Mouse (Mus musculus) neural tube, embryonic 14.5 days (tissue): ENCODE measurements around the gene Ctnna3. TPM values are rescaled to one million over a fixed set of nuclear protein-coding genes. Genes with fewer than 3 reads are reported as not detected.

ENCODE experiments used
- ATAC-seq: fragments of 200-750 bp; cut with Nextera tagmentation; 2 replicates; pipeline ENCODE4 v1.8.0; 2017; ENCODE audit warnings: low read depth, mild to moderate bottlenecking, moderate TSS enrichment, moderate library complexity
- H3K27ac ChIP-seq: fragments of 300-500 bp; sonication (generic); 2 replicates; pipeline ENCODE4 v1.5.1; 2014; ENCODE audit warnings: low read depth, mild to moderate bottlenecking, control low read depth, low read length, moderate library complexity, mixed read lengths
- H3K27me3 ChIP-seq: fragments of 300-500 bp; sonication (generic); 2 replicates; pipeline ENCODE4 v1.6.1; 2014; ENCODE audit warnings: low read length; ENCODE audit not compliant: control insufficient read depth, insufficient read depth
- H3K36me3 ChIP-seq: fragments of 300-500 bp; sonication (generic); 2 replicates; pipeline ENCODE4 v1.6.1; 2014; ENCODE audit warnings: low read length, mixed read lengths; ENCODE audit not compliant: control insufficient read depth, insufficient read depth
- H3K4me1 ChIP-seq: fragments of 300-500 bp; sonication (generic); 2 replicates; pipeline ENCODE4 v1.6.1; 2014; ENCODE audit warnings: low read length; ENCODE audit not compliant: control insufficient read depth, insufficient read depth
- H3K4me2 ChIP-seq: fragments of 300-500 bp; sonication (generic); 2 replicates; pipeline ENCODE4 v1.6.1; 2014; ENCODE audit warnings: mild to moderate bottlenecking, low read depth, low read length, control low read depth
- H3K4me3 ChIP-seq: fragments of 300-500 bp; sonication (generic); 2 replicates; pipeline ENCODE4 v1.5.1; 2014; ENCODE audit warnings: low read depth, low read length, control low read depth, mixed read lengths
- H3K9ac ChIP-seq: fragments of 300-500 bp; sonication (generic); replicated peaks from 2 replicates; pipeline ENCODE4 v1.6.1; 2014; ENCODE audit warnings: low read depth, mild to moderate bottlenecking, control low read depth, low read length, mixed read lengths
- H3K9me3 ChIP-seq: fragments of 300-500 bp; sonication (generic); 2 replicates; pipeline ENCODE4 v1.6.1; 2016; ENCODE audit warnings: low read length; ENCODE audit not compliant: control insufficient read depth
- WGBS: fragments of 180-500 bp; shearing (Covaris S2); extraction: QIAGEN DNeasy Blood & Tissue Kit; methylation state at CpG from one replicate; pipeline ENCODE4 v1.1.7; 2014; 5-methylcytosine and 5-hydroxymethylcytosine counted together
- polyA plus RNA-seq: library from polyadenylated mRNA; unstranded; fragments of >200 nt; fragmentation: Nextera tagmentation; extraction: Ambion mirVana; gene quantifications from 2 replicates; pipeline ENCODE4 v1.2.1, GENCODE M21; 2014

The Ctnna3 gene
- polyA plus RNA-seq, 1 experiment from 2014 or later, result 16.5 TPM

- no peak overlapping the region for H3K4me2 ChIP-seq
- ATAC-seq, result no peak
- no peak overlapping the region for H3K9ac ChIP-seq
- no peaks in the 10 kb centered on the region for H3K4me1 ChIP-seq
- 93% methylated on average over 11 of the region's 11 CpGs for WGBS
- H3K4me3 ChIP-seq, result no peak overlapping the region
- no peaks in the 10 kb centered on the region for H3K36me3 ChIP-seq
- no peaks in the 10 kb centered on the region for H3K27me3 ChIP-seq
- no peaks in the 10 kb centered on the region for H3K9me3 ChIP-seq
- no peak overlapping the region for H3K27ac ChIP-seq
These were observed 685.3 kb downstream of the Ctnna3 start for GRCm38 (mm10) chr10:64115246-64115645.

DNA sequence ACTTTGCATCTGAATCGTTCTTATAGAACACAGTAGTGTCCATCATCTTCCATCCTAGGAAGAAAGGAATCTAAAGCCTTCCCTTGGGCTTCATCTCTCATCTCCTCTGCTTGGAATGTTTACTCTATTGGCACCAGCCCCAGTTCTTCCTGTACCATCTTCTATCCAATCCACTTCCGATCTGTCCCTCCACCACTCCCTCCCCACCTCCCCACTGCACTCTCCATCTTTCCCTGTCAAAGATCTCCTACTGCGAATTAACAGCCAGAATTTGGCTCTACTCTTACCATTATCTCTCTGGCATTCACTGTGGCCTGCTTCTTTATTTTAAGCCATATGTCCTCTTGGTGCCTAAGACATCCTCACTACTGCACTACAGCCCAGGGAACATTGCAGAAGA is 688.9 kb downstream of the Ctnna3 start:
- H3K4me3 ChIP-seq, result no peak overlapping the region
- H3K4me2 ChIP-seq, result no peak overlapping the region
- H3K27me3 ChIP-seq, result no peaks in the 10 kb centered on the region
- no peaks in the 10 kb centered on the region for H3K36me3 ChIP-seq
- WGBS, result 80% methylated on average over 3 of the region's 3 CpGs
- no peak overlapping the region for H3K27ac ChIP-seq
- ATAC-seq, result no peak
- no peaks in the 10 kb centered on the region for H3K4me1 ChIP-seq
- no peaks in the 10 kb centered on the region for H3K9me3 ChIP-seq
- H3K9ac ChIP-seq, result no peak overlapping the region

GRCm38 (mm10) chr10:64130397-64131150 is 700.7 kb downstream of the Ctnna3 start:
- H3K4me3 ChIP-seq, result no peak overlapping the region
- no peaks in the 10 kb centered on the region for H3K9me3 ChIP-seq

DNA sequence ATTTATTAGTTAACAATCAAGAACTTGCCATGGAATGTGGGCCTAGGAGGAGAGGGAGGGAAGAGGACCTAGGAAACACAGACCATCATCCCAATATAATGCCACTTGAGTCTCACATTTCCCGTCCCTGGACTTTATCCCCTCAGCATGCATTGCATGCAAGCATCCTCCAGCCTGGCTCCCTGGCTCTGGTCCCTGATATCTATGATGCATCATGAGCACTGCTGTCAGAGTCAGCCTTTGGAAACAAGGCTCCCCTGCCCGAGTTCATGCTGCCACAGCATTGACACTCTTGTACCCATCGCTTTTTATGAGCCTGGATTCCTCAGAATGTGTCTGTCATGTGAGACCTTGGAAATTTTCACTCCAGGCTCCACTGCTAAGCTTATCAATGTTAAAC is 703.6 kb downstream of the Ctnna3 start:
- H3K9me3 ChIP-seq, result no peaks in the 10 kb centered on the region
- no peak overlapping the region for H3K4me2 ChIP-seq
- no peaks in the 10 kb centered on the region for H3K36me3 ChIP-seq
- H3K4me3 ChIP-seq, result no peak overlapping the region
- ATAC-seq, result no peak
- WGBS, result 77% methylated on average over 3 of the region's 3 CpGs
- H3K27ac ChIP-seq, result no peak overlapping the region
- H3K27me3 ChIP-seq, result no peaks in the 10 kb centered on the region
- H3K4me1 ChIP-seq, result no peaks in the 10 kb centered on the region
- no peak overlapping the region for H3K9ac ChIP-seq

More at GRCm38 (mm10) chr10:64130397-64131150, 700.7 kb downstream of the Ctnna3 start:
- no peak overlapping the region for H3K27ac ChIP-seq
- no peaks in the 10 kb centered on the region for H3K27me3 ChIP-seq
- 50% methylated on average over 15 of the region's 15 CpGs for WGBS
- no peaks in the 10 kb centered on the region for H3K4me1 ChIP-seq
- H3K4me2 ChIP-seq, result no peak overlapping the region
- peak; percentile 83 for ATAC-seq
- H3K36me3 ChIP-seq, result no peaks in the 10 kb centered on the region
- no peak overlapping the region for H3K9ac ChIP-seq

- H3K4me1 ChIP-seq, result no peaks in the 10 kb centered on the region
- no peak overlapping the region for H3K9ac ChIP-seq
- WGBS, result 13% methylated on average over 7 of the region's 7 CpGs
- no peaks in the 10 kb centered on the region for H3K9me3 ChIP-seq
- H3K4me3 ChIP-seq, result no peak overlapping the region
- H3K4me2 ChIP-seq, result no peak overlapping the region
- H3K27me3 ChIP-seq, result no peaks in the 10 kb centered on the region
- no peak for ATAC-seq
- H3K27ac ChIP-seq, result no peak overlapping the region
- H3K36me3 ChIP-seq, result no peaks in the 10 kb centered on the region
These were observed 705.6 kb downstream of the Ctnna3 start for GRCm38 (mm10) chr10:64135481-64135880.

- WGBS, result 77% methylated on average over 3 of the region's 3 CpGs
- Histone ChIP-seq H3K4me3 (no peak overlapping the region), H3K9ac (no peak overlapping the region), H3K36me3 (no peaks in the 10 kb centered on the region), H3K4me1 (no peaks in the 10 kb centered on the region), H3K27me3 (no peaks in the 10 kb centered on the region), H3K27ac (no peak overlapping the region), H3K4me2 (no peak overlapping the region), H3K9me3 (no peaks in the 10 kb centered on the region)
- no peak for ATAC-seq
These were observed 716.6 kb downstream of the Ctnna3 start for GRCm38 (mm10) chr10:64146511-64146910.

DNA sequence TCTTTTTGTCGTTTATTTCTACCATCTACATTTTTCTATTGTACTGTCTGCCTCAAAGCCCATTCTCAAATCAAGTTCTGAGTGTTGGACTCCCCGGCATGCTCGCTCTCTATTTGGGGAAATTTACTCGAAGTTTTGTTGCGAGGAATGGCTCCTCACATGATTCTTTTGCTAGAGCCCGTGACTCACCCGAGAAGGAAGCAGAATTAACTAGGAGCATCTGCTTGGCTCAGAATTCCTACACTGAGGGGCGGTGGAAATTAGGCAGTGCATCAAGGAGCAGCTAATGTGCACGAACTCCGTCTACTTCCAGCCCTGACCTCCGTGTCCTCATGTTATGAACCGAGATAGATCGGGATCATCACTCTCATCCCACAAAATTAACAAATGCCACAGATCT is 751.8 kb downstream of the Ctnna3 start:
- H3K4me3 ChIP-seq, result no peak overlapping the region
- H3K9ac ChIP-seq, result no peak overlapping the region
- no peak overlapping the region for H3K4me2 ChIP-seq
- H3K27ac ChIP-seq, result no peak overlapping the region
- no peaks in the 10 kb centered on the region for H3K27me3 ChIP-seq
- H3K9me3 ChIP-seq, result no peaks in the 10 kb centered on the region
- no peaks in the 10 kb centered on the region for H3K36me3 ChIP-seq
- WGBS, result 92% methylated on average over 13 of the region's 13 CpGs
- no peaks in the 10 kb centered on the region for H3K4me1 ChIP-seq
- ATAC-seq, result no peak

DNA sequence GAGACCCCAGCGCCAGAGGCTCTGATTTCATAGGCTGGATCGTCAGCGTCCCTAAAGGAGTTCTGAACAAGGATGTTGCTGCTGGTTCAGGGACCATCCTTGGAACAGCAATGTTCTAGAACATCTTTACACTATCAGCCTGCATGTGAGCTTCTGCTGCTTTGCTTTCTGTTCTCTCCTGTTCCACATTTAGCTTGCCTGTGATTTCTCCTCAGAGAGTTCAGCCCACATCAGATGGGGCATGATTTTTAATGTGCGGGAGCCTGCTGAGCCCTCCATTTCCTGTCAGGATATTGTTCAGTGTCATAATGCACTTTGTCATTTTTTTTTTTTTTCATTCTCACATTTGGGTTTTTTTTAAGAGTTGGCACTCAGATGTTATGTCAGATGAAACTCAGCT is 752.8 kb downstream of the Ctnna3 start:
- no peaks in the 10 kb centered on the region for H3K4me1 ChIP-seq
- no peaks in the 10 kb centered on the region for H3K9me3 ChIP-seq
- WGBS, result 92% methylated on average over 4 of the region's 4 CpGs
- no peak overlapping the region for H3K4me2 ChIP-seq
- no peak overlapping the region for H3K9ac ChIP-seq
- H3K27ac ChIP-seq, result no peak overlapping the region
- no peaks in the 10 kb centered on the region for H3K36me3 ChIP-seq
- no peaks in the 10 kb centered on the region for H3K27me3 ChIP-seq
- ATAC-seq, result no peak
- H3K4me3 ChIP-seq, result no peak overlapping the region

DNA sequence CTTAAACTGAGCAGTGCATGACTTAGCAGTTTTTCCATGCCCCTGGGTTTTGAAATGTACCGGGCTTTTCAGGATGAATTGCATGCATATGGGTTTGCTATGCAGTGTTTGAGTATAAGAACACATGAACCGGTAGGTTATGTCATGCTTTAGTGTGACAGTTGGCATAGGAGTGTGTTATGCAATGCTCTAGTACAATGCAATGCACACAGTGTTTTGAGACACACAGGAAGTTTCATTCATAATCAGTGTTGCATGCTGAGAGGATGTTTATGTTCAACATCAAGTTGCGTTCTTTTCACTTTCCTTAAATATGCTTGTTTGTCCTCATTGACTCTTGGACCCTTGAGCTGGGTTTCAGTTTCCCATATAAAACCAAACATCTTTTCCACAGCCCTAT is 758.1 kb downstream of the Ctnna3 start:
- H3K4me3 ChIP-seq, result no peak overlapping the region
- WGBS, result 90% methylated on average over 3 of the region's 3 CpGs

More for the DNA sequence above, 758.1 kb downstream of the Ctnna3 start:
- ATAC-seq, result no peak
- H3K4me2 ChIP-seq, result no peak overlapping the region
- H3K27ac ChIP-seq, result no peak overlapping the region
- no peaks in the 10 kb centered on the region for H3K36me3 ChIP-seq
- H3K4me1 ChIP-seq, result no peaks in the 10 kb centered on the region
- no peaks in the 10 kb centered on the region for H3K9me3 ChIP-seq
- H3K27me3 ChIP-seq, result no peaks in the 10 kb centered on the region
- H3K9ac ChIP-seq, result no peak overlapping the region
